Mouse (Mus musculus): Measurements from ENCODE around the gene Lrig1. TPM values are rescaled to one million over a fixed set of nuclear protein-coding genes. Genes with fewer than 3 reads are reported as not detected.

The Lrig1 gene
- polyA plus RNA-seq, 1 experiment from 2014 or later, result 23.5 TPM

Small RNA genes within 50 kb of the gene (microRNA-seq; reads per million reads assigned to microRNA genes)
- gene Mir7041, result not detected

Other genes starting within 250 kb of the Lrig1 start
- 6.5 and 7.5 TPM in 2 replicates for gene Slc25a26, start 199.8 kb downstream of the Lrig1 start, polyA plus RNA-seq (2014; fragmentation: Nextera tagmentation; extraction: Ambion mirVana)

All from limb, embryonic 11.5 days (tissue).